7 mouse cellular contexts compared by ENCODE assay signal in the genomic region with DNA sequence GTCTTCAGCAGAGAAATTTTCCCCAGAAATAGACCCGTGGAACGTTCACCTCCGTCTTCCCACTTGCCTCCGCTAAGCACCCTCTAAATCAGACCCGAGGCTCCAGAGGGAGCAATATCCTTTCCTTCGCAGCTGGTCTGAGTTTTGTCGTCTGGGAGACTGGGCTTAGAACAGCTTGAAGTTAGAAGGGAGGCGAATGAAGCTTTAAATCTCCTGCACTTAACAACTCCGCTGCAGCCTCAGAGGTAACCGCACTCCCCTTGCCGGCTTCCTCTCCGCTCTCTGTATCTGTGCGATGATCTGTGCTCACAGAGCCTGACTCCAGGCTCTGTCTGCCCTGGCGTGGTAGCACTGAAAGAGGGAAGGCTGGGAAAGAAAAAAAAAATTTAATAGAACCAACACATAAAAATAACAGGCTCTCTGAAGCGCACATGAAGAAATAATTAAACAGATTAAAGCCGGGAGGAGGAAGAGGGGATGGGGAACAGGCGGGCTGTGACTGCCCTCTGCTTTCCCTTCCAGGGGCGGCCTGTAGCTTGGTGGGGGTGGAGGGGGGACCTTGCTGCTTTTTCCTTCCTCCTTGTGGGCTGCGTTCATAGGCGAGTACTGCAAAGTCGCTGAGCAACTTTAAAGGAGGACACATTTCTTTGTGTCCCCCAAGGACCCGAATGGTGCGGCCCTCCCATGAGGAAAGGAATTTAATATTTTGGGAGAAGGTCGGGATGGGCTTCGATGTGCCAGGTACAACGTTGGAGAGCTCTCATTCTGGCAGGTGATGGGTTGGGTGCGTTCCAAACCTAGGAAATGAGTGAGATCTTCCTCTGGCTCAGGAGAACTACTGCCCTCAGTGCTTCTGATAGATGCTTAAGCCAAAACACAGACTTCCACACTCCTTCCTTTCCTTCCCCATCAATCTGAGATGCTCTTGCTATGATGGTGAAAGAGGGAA.
A peak's percentile ranks its signal among the peaks of the same experiment; 100 is the strongest.
DNase-seq lines count a peak whose midpoint lies in the region; ATAC-seq and TF ChIP-seq lines count a peak whose summit lies in the region.

No protein-coding gene starts in this region.

- WGBS in forebrain, embryonic 12.5 days = 11% methylated on average over 27 of the region's 27 CpGs
- WGBS in limb, embryonic 14.5 days = 4% methylated on average over 26 of the region's 27 CpGs

- H3K4me3 ChIP-seq in E14TG2a.4 (replicated peaks; ENCODE audit: low read length) = peak overlapping the region; percentile 39
- H3K4me3 ChIP-seq in bone marrow macrophage, adult 2 months (ENCODE audit: insufficient read depth, low read length) = no peak overlapping the region; the same call in 1 of the 2 replicates
- peak overlapping the region; percentile 17 for H3K4me3 ChIP-seq in forebrain, embryonic 12.5 days (replicated peaks)
- H3K4me3 ChIP-seq in limb, embryonic 14.5 days (replicated peaks; ENCODE audit: low read length) = peak overlapping the region; percentile 1; the same call in 1 of the 2 replicates

- peaks cover 35% of the 10 kb centered on the region for H3K27me3 ChIP-seq in E14TG2a.4 (ENCODE audit: insufficient read depth, low read length)
- peaks cover 29% of the 10 kb centered on the region for H3K27me3 ChIP-seq in forebrain, embryonic 12.5 days
- H3K27me3 ChIP-seq in limb, embryonic 14.5 days (ENCODE audit: control insufficient read depth, insufficient read depth, low read length) = no peaks in the 10 kb centered on the region; the same call in 1 of the 2 replicates

- ATAC-seq in forebrain, embryonic 12.5 days (ENCODE audit: low FRiP score) = no peak
- ATAC-seq in limb, embryonic 14.5 days (ENCODE audit: low FRiP score, low read depth) = peak; percentile 58

- H3K4me2 ChIP-seq in forebrain, embryonic 12.5 days = peak overlapping the region; percentile 47
- H3K4me2 ChIP-seq in limb, embryonic 14.5 days (replicated peaks; ENCODE audit: low read depth, low read length, severe bottlenecking) = peak overlapping the region; percentile 42

- peaks cover 14% of the 10 kb centered on the region for H3K9me3 ChIP-seq in E14TG2a.4 (ENCODE audit: low read length)
- no peaks in the 10 kb centered on the region for H3K9me3 ChIP-seq in forebrain, embryonic 12.5 days
- H3K9me3 ChIP-seq in limb, embryonic 14.5 days (ENCODE audit: control insufficient read depth, low read length) = no peaks in the 10 kb centered on the region

- H3K4me1 ChIP-seq in E14TG2a.4 (replicated peaks; ENCODE audit: low read depth, low read length) = peaks cover 10% of the 10 kb centered on the region
- H3K4me1 ChIP-seq in bone marrow macrophage, adult 2 months (ENCODE audit: control insufficient read depth, insufficient read depth, low read length) = no peaks in the 10 kb centered on the region
- H3K4me1 ChIP-seq in forebrain, embryonic 12.5 days = peaks cover 11% of the 10 kb centered on the region; the same call in 1 of the 2 replicates
- H3K4me1 ChIP-seq in limb, embryonic 14.5 days (ENCODE audit: control insufficient read depth, insufficient read depth, low read length) = peaks cover 18% of the 10 kb centered on the region

- no peaks in the 10 kb centered on the region for H3K36me3 ChIP-seq in E14TG2a.4 (ENCODE audit: insufficient read depth, low read length)
- no peaks in the 10 kb centered on the region for H3K36me3 ChIP-seq in forebrain, embryonic 12.5 days (replicated peaks)
- H3K36me3 ChIP-seq in limb, embryonic 14.5 days (ENCODE audit: control insufficient read depth, insufficient read depth, low read length) = no peaks in the 10 kb centered on the region

- H3K27ac ChIP-seq in bone marrow macrophage, adult 2 months (ENCODE audit: insufficient read depth, low read depth, low read length) = no peak overlapping the region
- H3K27ac ChIP-seq in forebrain, embryonic 12.5 days = no peak overlapping the region
- peak overlapping the region; percentile 35 for H3K27ac ChIP-seq in limb, embryonic 14.5 days (replicated peaks; ENCODE audit: low read depth, low read length)

- TF ChIP-seq POLR2A in bone marrow macrophage, adult 2 months (IDR thresholded peaks at IDR 0.05; ENCODE audit: borderline replicate concordance, low read depth, low read length) = no peak
- TF ChIP-seq POLR2A in limb, embryonic 14.5 days (IDR thresholded peaks at IDR 0.05; ENCODE audit: borderline replicate concordance, extremely low read depth, insufficient read depth, insufficient read length) = no peak

- DNase-seq in limb, embryonic 14.5 days (ENCODE audit: low spot score) = peak; percentile 59
- DNase-seq in retina, embryonic 14.5 days (ENCODE audit: low spot score) = peak; percentile 44
- no peak for DNase-seq in adrenal gland, postnatal 10 days
- DNase-seq in c-Kit-positive CD71-positive TER-119-positive erythroid progenitor cells, embryonic 14.5 days (ENCODE audit: low spot score) = no peak

- peak overlapping the region; percentile 29; the same call in 1 of the 2 replicates for H3K9ac ChIP-seq in forebrain, embryonic 12.5 days
- H3K9ac ChIP-seq in limb, embryonic 14.5 days (ENCODE audit: low read depth, low read length, severe bottlenecking) = peak overlapping the region; percentile 29; the same call in 1 of the 2 replicates

- no peak for TF ChIP-seq CTCF in E14TG2a.4 (conservative IDR thresholded peaks at IDR 0.05; ENCODE audit: low read length)
- 0 out of 2 replicates have a peak, but pooled peaks have one; percentile 4 for TF ChIP-seq CTCF in bone marrow macrophage, adult 2 months (IDR thresholded peaks at IDR 0.05; ENCODE audit: low read depth, low read length)

Comparison
In these comparisons a context has a peak if more than half of its experiments do, and no peak if none do; other contexts are left out.
1. DNase-seq: peak in limb, embryonic 14.5 days (single experiment) and retina, embryonic 14.5 days (single experiment); none in adrenal gland, postnatal 10 days (single experiment) and c-Kit-positive CD71-positive TER-119-positive erythroid progenitor cells, embryonic 14.5 days (single experiment).